Mouse (Mus musculus): ENCODE measurements around the gene Myl4. TPM values are rescaled to one million over a fixed set of nuclear protein-coding genes. Genes with fewer than 3 reads are reported as not detected.

The Myl4 gene
- total RNA-seq, 2 experiments from 2014 or later: 1.2 to 5.2 TPM

DNA sequence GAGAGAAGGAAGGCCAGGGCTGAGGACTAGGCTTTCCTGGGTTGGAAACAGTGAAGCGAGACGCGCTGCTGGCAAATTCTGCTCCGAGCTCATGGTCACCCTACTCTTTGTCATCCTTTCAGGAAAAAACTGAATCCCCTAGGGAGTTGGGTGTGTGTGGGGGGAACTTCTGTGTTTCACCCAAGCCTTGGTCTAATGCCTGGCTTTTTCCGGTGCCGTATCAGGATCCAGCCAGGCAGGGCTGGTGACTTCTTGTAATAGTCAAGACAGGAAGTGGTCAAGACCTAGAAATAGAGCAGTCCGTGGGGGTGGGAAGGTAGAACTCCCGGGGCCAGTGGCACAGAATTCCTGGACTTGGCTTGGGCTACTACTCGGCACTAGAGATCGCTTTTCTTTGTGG lies 45.9 kb downstream of the Myl4 start:
- peak; percentile 79 for ATAC-seq (replicated peaks; ENCODE audit: poor library complexity, severe bottlenecking)

DNA sequence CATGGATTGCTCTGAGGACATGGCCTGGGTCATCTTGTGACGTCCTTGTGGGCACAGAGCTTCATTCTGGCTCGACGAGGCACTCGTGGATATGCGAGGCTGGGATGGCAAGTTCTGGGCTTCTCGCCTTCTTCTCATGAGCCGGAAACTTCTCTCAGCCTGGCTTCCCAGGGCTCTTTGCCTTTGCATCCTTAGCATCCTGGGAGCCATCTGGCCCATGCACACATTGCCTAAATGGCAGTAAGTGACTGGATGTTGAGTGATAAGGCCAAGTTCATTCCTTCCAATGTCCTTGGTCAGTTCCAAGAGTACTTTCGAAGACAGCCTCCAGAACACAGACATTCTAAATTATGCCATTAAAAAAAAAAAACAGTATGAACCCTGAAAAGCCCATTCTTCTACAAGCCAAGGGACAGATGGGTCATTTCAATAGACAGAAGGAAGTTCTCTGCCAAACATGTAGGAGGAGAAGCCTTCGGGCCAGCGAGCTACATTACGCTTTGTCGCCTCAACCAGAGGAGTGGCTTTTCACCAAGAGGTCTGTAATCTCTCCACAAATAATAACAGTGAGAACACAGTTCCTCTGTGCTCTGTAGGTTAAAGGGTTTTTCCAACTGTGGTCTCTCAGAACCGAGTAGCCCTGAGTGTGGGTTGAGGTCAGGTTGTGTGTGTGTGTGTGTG lies 48.9 kb downstream of the Myl4 start:
- ATAC-seq (replicated peaks; ENCODE audit: poor library complexity, severe bottlenecking): no peak

DNA sequence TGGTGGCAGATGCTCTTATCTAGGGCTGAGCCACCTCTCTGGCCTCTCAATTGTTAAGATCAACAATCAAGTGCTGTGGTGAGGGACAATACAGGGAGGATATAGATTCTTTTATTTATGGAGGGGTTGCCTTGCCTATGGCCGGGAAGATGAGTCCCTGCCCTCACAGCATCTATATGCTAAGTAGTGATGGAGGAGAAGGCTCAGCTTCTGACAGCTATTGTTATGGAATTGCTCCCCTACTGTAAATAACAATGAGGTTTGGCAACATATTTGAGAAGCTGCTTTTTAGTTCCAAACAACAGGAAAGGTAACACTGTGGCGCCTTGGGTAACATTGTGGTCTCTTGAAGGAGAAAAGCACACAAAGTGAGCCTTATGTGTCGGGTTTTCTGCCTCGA lies 50.2 kb downstream of the Myl4 start:
- ATAC-seq (replicated peaks; ENCODE audit: poor library complexity, severe bottlenecking): no peak

DNA sequence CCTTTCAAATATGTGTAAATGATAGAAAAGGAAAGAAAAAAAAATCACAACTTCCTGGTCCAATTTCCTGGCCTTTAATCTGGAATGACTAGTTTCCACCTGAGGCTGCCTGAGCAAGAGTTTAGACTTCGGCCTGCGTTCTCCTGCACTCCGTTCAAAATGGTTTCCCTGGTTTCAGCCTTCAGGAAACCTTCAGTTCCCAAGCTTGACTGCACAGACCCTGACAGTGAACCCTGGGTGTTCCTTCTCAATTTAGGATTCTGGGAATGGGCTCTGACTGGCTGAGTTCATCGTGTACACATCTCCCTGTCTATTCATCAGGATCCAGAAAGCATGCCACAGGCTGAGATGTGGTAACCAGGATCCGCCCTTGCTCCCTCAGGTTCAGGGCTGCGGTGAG lies 53.7 kb downstream of the Myl4 start:
- no peak for ATAC-seq (replicated peaks; ENCODE audit: poor library complexity, severe bottlenecking)

DNA sequence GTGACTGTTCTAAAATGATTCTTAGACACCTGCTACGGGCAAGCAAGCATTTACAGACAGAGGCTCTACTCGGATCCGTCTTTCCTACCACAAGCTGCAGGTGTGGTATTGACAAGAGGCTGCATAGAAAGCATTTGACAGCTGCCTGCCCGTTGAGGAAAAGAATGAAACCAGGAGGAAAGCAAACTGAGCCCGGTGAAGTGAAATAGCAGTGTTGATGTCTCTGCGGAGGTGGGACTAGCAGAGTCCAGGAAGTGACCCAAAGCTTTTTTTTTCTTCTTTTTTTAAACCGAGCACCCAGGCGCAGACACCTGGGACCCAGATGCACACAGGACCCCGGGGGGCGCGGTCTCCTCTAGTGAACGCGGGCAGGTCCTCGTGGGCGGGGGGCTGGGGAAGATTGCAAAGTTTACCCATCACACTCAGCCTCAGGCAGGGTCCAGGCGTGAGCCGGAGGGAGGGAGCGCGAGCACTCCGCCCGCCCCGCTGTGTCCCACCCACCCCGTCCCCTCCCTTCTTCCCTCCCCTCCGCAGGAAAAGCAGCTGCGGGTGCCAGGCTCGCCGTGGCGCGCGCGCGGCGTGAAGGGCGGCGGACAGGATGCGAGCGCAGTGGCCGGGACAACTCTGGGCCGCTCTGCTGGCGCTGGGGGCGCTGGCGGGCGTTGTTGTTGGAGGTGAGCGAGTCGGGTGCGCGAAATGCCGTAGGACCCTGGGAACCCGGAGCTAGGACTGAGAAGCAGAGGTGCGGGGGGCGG lies 57.2 kb downstream of the Myl4 start, which contains the start of gene Itgb3:
Gene Itgb3, plus strand, starts transcription at position 510 of the 755 bp plus-strand sequence.
- ATAC-seq (replicated peaks; ENCODE audit: poor library complexity, severe bottlenecking): peak; percentile 34

DNA sequence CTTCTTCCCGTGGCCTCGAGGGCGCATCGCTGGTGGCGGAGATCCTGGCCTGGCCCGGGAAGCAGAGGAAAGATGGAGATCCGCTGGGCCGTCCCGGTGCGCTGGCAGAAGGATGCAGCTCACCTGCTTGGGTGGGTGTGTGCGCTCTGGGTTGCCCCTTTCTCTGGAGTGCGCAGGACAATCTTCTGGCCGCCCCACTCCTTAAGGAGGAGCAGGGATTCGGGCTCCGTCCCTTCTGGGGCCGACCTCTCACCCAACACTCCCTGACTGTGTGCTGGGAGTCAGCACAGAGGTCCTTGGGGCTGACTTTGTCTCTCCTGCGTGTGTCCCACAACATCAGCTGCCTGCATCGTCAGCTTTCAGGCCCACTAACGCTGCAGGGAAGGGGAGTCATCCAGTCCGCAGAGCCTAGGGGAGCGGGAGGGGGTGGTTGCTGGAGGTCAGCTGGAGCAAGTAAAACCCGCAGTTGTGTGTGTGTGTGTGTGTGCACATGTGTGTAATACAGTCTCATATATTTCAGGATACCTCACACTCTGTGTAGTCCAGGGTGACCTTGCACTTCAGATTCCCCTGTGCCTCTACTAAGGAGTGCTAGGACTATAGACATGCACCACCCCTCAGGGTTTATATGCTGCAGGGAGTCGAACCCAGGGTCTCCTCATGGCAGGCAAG lies 57.9 kb downstream of the Myl4 start:
- ATAC-seq (replicated peaks; ENCODE audit: poor library complexity, severe bottlenecking): 0 out of 2 replicates have a peak, but pooled peaks have one; percentile 1

DNA sequence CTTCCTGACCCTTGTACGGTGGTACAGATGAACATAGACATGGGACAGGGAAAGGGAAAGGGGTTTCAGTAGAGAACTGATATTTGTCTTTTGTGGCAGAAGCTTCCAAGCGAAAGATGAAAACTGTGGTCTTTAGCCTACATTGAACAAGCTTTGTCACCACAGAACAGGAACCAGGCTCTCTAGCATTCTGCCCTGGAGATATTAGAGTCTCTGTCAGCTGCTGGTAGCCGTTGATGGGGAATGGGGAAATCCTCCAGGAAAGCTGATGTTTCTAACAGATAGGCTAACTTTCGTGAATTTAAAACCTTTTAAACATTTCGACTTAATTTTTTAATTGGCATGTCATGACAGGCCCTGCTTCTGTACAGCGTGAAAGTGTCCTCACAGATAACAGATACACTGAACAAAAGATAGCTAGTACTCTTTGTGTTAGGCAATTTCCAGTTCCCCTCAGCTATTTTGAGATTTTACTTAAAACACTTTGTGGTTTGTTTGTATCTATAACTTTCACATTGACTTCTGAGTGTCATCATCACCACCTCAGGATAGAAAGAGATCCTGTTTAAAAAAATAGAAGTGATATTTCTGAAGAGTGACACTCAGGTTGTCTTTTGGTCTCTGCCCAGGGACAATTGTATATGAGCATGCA lies 58.7 kb downstream of the Myl4 start:
- peak; percentile 51 for ATAC-seq (replicated peaks; ENCODE audit: poor library complexity, severe bottlenecking)

DNA sequence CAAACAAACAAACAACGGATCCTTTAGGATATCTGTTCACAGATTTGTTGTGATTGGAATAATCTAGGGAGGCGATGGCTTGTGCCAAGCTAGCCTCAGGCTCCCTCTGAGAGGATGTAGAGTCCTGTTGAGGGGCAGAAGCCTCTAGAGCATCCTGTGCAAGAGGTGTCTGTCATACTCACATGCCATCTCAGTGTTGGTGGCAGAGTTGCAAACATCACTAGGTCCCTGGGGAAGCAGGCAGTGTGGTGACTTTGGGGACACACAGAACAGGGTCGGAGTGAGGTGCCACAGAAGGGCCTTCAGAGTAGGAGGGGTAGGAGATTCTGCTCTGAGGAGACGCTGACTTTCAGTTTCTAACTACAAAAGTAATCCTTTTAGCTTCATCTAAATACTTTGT lies 59.3 kb downstream of the Myl4 start:
- ATAC-seq (replicated peaks; ENCODE audit: poor library complexity, severe bottlenecking): peak; percentile 28

DNA sequence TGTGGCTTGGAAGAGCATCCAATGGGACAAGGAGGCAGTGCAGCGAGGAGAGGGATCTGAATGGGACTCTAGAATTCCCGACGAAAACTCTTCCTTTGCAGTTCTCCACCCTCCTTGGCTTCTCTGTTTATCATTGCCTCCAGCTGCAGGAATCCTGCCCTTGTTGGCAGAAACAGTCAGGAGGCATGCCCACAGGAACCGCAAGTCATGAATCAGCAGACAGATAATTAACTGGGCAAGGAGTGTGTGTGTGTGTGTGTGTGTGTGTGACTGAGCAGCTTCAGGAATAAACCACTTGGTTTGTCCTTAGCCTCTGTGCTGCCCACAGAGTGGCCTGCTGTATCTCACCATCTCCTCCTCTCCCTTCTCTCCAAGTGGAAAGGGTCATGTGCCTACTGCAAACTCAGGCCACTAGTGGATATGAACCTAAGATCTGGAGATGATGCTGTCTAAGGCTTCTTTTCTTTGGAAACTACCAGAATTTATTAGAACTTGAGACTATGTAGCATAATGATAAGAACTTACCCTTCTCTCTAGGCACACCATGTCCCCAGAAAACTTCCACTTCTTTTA lies 61.2 kb downstream of the Myl4 start:
- peak; percentile 33 for ATAC-seq (replicated peaks; ENCODE audit: poor library complexity, severe bottlenecking)

DNA sequence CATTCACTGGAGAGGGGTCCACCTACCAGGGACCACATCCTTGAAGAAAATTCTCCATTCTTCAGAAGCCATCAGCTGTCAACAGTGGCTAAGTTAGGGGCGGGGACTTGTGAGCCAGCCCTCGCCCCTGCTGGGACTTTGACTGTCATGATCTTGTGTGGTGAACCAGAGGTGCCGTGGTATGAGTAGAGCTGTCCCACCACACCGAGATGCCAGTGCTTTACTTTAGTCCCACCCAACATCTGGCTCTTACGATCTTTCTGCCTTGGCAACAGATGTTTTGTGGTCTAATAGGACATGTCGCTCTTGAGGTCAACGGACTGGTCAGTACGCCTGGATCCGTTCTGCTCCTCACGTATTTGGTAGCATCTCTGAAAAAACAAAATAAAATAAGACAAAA lies 63.1 kb downstream of the Myl4 start:
- no peak for ATAC-seq (replicated peaks; ENCODE audit: poor library complexity, severe bottlenecking)

DNA sequence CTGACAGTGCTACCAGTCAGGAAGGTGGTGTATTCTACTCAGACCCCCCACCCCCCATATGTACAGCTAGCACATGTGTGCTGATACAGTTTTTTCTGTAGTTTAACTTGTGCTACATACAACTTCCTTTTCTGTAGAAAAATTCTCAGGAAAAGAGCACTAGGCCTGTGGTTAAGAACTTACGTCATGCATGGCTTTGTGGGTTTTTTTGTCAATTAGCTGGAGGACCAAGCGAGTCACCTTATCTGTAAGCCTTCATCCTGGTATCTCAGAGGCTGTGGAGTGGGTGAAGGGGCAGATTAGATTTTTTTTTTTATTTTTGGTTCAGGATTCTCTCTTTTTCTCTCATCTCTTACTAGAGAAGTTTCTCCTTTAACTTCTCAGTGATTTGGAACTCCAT lies 63.7 kb downstream of the Myl4 start:
- peak; percentile 46 for ATAC-seq (replicated peaks; ENCODE audit: poor library complexity, severe bottlenecking)

DNA sequence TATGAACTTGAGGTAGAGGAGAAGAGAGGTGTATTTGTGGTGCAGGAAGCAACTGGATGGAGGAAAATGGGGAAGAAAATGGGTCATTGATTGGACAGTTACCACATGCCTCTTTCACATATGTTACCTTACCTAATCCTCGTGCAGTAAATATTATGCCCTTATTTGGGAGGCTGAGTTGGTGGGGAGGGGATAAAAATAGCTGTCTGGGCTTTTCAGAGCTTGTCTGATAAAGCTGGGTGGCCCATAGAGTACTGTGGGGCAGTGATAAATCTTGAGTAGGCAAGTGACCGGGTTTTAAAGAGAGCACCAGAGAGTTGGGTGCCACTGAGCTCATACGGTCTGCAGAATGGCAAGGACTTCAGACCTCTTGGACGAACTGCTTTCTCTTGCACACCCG lies 65.7 kb downstream of the Myl4 start:
- peak; percentile 12; the same call in 1 of the 2 replicates for ATAC-seq (replicated peaks; ENCODE audit: poor library complexity, severe bottlenecking)

DNA sequence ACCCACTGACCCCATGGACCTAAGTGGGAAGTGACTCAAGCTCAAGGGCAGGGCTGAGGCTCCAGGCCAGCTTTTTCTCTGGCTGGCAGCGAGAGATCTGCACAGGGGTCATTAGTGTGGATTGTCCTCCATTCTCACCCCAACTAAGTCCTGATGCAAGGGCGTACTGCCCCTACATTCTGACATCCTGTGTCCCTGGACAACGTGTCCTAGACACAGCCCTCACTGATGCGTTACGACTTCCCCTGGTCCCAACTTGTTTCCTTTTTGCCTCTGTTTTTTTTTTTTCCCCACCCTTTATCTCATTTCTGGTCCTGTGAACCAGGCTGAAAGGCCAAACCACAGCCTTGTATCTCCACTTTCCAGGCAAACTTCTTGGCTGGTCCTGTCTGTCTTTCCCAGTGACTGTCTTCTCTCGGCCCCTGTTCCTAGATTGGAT lies 68.2 kb downstream of the Myl4 start:
- ATAC-seq (replicated peaks; ENCODE audit: poor library complexity, severe bottlenecking): no peak

DNA sequence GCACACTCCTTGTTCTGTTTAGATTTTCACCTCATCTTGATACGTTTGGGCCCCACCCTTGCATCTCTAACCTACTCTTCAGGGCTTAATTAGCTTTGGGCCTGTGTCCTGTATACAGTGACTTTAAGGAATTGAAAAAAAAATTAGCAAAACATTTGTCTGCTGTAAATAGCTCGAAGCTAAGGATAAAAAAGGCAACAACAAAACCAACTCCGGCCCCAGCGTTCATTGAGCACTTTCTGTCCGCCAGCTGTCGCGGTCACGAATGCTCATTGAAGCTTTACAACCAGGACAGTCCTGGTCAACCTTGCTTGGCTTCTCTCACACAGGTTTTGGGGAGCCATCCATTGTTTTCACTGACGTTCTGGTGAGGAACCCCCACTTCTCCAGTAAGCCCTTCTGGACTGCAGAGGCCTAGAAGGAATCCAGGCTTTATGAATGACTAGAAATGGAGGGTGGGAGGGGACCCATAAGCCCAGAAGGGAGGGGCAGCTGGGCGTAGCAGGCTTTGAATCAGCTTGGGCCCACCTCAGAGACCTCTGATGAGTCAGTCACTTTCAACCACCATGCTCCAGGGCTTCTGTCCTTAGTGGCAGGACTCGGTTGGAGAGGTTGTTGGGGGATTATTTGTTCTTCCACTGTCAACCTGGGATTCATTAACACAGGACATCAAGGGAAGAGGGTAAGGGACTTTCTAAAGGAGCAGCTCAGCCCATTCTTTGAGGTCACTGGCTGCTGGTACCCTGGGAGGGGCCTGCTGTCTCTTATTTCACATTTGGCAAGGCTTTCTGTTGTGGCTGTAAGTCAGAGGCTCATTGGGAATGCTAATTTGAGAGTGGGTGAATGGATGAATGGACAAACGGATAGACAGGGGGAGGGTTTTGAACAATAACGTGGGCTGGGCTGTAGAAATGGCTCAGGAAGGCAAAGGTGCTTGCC lies 68.9 kb downstream of the Myl4 start:
- no peak for ATAC-seq (replicated peaks; ENCODE audit: poor library complexity, severe bottlenecking)

DNA sequence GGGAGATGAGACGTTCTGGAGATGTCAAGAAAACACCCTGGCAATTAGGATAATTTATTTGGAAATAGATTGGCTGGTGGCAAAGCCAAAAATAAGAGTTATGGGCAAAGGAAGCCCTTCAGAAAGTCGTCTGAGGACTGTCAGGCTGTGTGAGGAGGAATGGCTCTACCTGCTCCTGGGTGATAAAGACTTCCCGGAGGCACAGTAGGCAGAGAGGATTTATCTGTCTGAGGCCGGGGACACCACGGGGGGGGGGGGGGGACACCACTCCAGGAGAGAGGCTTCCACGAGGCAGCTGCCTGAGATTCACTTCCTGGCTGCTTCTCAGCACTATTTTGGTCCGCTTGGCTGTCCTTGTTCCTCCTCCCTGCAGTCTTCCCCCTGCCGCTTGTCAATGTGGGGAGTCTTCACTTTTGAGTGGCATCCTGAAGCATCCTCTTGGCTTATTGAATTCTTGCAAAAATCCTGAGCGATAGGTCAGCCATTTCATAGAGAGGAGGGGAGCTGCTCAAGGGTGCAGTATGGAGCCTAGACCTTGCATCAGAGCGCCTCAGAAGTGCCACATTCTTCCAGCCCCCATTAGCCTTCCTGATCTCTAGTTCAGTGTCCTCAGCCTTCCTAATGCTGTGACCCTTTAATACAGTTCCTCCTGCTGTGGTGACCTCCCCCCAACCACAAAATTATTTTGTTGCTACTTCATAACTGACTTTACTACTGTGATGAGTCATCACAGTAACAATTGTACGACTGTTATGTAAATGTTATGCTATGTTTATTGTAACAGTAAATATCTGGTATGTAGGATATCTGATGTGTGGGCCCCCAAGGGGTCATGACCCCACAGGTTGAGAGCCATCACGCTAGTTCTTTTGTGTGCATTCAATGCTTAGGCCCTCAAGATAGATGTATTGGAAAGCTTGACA lies 71.8 kb downstream of the Myl4 start:
- peak; percentile 70 for ATAC-seq (replicated peaks; ENCODE audit: poor library complexity, severe bottlenecking)

DNA sequence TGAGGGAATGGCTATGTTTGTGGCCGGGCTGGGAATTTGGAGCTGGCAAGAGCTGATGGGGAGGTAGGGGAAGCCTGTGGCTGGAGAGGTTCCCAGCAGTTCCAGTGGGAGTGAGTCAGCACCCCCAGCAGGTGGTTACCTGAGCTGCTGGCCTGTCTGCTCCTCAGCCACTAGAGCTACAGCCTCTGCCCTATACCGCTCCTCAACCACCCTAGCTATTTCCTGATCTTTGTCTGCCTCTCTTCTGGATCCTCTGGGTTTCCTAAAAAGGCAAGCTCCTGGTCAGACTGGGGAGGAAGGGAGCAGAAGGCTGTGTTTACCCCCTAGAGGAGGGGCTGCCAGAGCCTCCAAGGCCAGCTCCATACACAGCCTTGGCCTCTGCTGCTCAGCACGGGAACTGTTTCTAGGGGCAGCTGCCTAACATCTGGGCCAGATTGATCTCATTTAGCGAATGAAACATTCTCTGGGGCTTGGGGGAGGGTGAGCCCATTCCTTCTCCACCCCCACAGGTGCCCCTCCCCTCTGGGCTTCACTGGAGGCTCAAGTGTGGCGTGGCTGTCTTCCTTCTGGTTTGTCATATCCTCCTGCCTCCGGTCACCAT lies 74.4 kb downstream of the Myl4 start:
- peak; percentile 17; the same call in 1 of the 2 replicates for ATAC-seq (replicated peaks; ENCODE audit: poor library complexity, severe bottlenecking)

DNA sequence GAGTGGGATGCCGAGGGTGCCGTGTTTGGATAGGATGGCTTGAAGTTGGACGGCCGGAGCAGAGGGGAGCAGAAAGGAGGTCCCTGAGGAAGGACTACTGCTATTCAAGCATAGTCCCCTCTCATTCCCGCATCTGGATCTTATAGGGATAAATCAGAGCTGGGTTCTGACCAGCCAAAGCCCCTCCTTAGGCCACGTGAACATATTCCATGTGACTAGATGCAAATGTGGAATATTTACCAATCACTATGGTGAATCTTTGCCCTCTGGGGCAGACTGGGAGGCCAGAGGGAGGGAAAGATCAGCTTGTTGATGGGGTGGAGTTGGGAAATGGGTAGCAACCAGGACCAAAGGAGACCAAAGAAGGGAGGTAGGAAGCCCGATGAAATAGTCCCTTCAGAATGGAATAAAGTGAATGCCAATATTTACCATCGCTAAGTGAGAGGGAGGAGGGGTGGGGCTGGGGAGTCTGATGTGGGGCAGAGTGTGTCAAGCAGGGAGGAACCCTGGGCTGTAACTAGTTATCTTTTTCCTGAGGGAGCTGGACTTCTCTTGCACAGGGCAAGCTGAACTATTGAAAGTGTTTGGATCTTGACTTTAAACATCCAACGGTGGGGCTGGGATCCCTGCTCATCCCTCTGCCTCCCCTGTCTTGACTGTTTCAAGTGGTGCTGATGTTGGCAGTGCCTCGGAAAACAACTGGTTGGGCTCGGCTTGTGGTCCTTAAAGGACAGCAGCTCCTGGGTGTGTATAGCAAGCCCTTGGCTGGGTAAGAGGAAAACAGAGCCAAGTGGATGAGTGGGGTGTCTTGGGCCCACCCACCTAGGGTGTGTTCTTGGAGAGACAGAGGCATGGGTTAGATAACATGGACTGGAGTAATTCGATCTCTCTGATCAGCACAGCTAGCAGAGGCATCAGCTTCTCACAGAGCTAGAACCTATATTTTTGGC lies 75.3 kb downstream of the Myl4 start:
- no peak for ATAC-seq (replicated peaks; ENCODE audit: poor library complexity, severe bottlenecking)
